Mouse (Mus musculus) thymus, postnatal 25 days (tissue): ENCODE results near the gene Gm20388.

Source experiments
- DNase-seq: peaks from one replicate; pipeline ENCODE4 v3.0.0; 2022

Gm20388 gene

GRCm38 (mm10) chr8:121895910-121896309 lies 1985.3 kb downstream of the Gm20388 start:
- DNase-seq = no peak

DNA sequence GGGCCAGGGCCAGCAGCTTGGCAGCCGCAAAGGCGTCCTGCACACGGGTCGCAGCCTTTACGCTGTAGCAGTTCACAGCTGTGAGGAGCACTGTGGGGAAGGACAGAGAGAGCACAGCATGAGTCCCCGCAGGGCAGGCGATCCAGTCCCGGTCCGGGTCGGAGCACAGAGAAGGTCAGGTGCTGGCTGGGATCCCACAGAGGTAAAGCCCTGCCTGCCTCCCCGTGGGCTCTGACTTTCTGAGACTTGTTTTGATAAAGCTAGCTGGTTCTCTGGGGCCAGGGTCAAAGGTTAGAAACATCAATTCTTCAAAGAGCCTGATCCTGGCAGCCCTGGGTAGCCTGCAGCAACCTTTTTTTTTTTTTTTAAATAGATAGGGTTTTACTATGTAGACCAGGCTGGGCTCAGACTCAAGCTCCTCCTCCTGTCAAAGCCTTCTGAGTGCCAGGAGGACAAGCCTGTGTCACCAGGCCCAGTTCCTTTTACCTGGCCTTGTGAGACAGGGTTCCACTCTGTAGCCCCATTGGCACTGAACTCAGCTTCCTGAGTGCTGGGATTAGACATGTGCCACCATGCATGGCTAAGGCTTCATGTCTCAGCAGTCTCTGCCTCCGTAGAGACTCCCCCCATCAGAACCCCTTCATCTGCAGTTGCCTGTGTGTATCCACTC lies 1986.0 kb downstream of the Gm20388 start:
- no peak for DNase-seq

DNA sequence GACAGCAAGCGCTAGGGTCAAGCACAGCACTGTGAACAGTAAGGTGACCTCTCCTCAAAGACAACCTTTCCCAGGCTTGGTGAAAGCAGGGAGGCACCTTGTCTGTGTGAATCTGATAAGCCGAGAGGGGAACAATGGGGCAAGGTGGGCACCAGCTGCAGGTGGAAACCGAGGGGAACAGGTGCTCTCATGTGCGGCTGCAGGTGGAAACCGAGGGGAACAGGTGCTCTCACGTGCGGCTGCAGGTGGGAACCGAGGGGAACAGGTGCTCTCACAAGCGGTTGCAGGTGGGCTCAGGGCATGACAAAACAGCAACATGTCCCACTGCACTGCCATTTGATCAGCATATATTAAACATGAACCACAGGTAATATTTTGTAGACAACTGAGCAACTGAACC lies 1986.6 kb downstream of the Gm20388 start:
- DNase-seq = no peak

GRCm38 (mm10) chr8:121897871-121898381 lies 1987.3 kb downstream of the Gm20388 start:
- no peak for DNase-seq

GRCm38 (mm10) chr8:121898401-121898931 lies 1987.8 kb downstream of the Gm20388 start:
- peak; percentile 29 for DNase-seq

DNA sequence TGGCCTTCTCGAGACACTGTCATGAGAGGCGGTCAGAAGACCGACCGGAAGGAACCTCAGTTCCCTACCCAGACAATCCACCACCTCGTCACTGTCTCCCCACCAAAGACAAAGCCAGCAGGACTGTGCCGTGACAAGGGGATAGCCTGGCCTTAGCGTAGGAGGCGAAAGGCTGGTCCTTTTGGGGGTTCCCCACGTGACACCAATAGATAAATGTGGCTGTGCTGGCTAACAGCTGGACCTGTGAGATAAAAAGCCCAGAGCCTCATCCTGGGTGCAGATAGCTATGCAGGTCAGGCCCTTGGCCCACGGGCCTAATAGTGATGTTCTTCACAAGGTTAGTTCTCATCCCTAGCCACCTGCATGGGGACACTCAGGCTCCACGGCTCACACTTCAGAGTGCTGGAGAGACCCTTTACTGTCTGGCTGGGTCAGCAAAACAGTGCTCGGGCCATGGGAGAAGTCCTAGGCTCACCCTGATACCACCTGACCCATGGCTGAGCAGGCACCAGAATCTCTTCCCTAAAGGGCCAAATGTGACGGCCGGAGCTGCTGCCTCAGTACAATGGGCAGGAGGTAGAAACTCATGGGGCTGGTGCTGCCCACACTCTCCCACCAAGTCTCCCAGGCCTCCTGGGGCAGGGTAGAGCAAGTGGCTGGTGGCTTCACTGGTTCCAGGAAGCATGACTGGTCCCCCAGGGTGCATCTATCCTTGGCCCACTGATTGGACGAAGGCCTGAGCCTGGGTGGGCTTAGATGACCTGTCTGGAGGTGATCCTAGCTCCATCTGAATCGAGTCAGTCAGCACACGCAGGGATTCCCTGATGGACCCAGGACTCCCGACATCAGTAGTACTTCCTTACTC lies 1988.8 kb downstream of the Gm20388 start:
- no peak for DNase-seq

DNA sequence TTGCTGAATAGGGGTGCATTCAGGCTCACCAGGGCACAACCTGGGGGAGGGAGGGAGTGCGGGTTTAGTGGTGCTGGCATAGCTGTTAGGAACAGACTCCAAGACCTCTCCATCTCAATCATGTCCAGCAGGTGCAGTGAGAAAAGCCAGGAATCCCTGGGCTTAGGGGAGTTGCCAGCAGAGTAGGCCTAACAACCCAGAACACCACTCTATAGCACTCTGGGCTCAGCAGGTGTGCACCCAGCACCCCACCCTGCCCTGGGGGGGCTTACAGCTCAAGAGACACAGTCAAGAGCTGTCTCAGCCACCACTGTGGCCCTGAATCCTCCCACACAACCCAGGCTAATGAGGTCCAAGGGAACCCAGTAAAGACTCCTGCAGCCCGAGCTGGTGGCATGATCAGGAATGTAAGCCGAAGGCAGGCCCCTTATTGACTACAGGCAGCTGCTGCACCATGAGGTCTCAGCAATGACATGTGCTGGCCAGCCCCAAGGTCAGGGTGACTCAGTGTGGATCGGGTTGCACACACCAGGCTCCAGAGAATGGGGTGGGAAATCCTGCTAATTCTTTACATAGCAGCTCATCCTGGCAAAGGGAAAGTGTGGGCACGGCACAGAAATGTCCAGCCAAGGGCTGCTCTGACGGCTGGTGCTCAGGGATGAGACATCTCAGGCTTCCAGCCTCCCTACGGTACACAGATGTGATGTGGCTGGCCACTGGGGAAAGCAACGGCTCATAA lies 1991.0 kb downstream of the Gm20388 start:
- no peak for DNase-seq

DNA sequence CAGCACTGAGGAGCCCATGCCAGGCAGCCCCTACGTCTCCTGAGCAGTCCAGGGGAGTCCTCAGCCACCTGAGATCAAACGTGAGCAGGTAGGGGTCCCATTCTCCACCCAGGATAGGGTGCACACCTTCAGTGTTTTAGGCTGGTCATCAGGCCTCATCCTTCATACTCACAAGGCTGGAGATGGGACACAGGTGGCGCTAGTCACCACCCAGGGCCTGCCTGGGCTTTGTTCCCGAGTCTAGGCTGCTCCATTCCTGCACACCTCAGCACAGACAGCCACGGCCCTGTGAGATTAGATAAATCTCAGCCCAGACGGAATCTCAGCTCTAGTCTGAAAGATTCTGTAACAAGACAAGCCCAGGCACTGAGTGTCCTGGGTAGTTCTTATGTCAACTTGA lies 1993.3 kb downstream of the Gm20388 start:
- DNase-seq = no peak

GRCm38 (mm10) chr8:121904999-121905398 lies 1994.4 kb downstream of the Gm20388 start:
- DNase-seq = no peak

- DNase-seq = no peak
These were observed 1994.8 kb downstream of the Gm20388 start for GRCm38 (mm10) chr8:121905420-121905819.

DNA sequence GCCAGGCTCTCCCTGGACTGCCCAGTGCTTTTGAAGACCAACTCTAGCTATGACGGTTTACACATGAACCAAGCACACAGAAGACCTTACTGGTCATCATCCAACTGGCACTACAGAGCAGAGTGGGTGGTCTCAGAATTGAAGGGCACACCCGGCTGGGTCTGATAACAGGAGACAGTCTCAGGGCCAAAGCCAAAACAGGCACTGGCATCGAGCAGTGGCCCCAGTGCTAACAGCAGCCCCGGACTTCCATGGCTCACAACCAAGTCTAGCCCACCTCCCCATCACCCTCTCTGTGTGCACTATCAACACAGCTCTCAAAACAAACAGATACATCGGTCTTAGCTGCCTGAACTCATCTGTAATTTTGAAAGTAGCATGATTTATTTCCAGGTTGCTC lies 1995.2 kb downstream of the Gm20388 start:
- DNase-seq = no peak

DNA sequence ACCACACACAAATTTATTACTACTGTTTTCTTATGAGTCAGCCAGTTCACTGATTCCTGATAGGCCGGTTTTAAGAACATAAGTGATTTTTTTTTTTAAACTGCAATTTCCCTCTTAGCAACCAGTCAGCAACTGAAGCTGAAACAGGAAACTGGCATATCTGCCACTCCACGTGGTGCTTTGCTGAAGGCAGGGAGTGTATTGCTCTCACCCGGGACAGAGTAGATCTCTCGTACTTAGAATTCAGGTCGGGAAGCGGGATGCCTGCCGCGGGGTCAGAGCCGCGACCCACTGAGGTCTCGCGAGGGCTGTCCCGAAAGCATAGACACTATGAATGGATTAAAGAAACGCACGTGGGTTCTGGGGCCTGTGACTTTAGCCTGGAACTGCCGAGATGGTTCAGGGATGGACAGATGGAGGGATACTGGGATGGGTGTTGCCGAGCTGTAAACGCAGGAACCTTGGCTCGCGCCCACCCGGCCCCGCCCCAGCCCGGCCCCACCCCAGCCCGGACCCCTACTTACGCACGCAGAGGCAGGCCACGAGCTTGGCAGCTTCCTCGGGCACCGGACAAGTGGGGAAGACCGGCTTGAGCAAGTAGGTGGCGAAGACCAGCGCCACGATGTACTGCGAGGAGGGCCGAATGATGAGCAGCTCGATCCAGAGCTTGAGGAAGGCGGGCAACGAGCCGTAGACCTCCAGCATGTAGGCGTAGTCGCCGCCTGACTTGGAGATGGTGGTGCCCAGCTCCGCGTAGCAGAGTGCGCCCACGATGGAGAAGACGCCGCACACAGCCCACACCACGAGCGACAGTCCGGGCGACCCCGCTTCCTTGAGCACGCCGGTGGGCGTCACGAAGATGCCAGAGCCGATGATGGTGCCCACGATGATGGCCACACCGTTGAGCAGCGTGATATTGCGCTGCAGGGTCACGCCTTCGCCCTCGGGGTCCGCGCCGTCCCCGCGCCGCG lies 1996.2 kb downstream of the Gm20388 start:
- peak; percentile 26 for DNase-seq

DNA sequence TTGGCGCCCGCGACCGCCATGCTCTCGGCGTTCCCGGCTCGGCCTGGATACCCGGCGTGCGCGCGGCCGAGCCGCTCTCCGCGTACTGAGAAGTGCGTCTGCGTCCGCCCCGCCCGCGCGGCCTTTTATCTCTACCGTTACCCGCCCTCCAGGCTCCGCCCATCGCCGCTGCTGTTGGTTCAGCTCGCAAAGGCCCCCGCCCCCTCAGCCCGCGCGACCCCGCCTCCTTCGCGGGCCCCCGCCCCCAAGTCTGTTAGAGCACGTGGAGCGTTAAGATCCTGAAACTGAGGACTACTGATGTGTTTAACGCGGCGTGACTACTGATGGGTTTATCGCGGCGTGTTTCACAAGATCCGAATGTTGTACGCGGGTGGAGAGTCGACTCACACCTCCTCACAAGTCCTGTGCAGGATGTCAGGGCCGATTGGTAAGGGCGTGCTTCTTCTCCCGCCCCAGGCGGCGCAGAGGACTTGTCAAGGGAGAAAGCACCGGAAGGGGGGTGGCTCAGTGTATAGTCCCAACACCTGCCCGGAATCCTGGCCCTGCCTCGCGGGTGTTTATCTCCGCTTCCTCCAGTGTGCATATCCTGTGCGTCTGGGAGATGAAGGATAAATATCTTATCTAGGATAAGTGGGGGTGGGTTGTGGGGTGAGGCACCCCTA lies 1997.1 kb downstream of the Gm20388 start, which contains the start of gene Slc7a5:
Slc7a5 (minus strand) TSS at position 108 of the 662 bp plus-strand sequence.
- peak; percentile 98 for DNase-seq

GRCm38 (mm10) chr8:121908378-121909147 lies 1997.9 kb downstream of the Gm20388 start:
- no peak for DNase-seq

GRCm38 (mm10) chr8:121909148-121909541 lies 1998.5 kb downstream of the Gm20388 start:
- DNase-seq = no peak

GRCm38 (mm10) chr8:121909663-121910062 lies 1999.0 kb downstream of the Gm20388 start:
- DNase-seq = peak; percentile 81

- DNase-seq = no peak
These were observed 2000.8 kb downstream of the Gm20388 start for GRCm38 (mm10) chr8:121911400-121911799.

DNA sequence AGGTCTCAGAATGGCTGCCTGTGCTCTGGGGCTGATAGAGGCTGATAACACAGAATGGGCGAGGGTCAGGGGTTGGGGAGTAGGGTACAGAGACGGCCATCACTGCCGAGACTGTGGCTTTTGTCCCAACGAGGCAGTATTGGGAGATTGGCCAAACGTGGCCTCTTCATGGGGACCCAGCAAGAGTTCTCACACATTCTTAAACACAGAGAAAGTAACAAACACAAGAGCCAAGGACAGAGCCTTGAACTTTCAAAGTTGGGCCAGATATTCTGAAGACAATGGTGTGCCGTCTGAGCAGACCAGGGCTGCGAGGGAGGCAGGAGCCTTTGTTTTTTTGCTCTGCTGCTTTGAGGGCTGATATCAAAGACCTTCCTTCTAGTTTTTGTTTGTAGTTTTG lies 2001.3 kb downstream of the Gm20388 start:
- DNase-seq = no peak

DNA sequence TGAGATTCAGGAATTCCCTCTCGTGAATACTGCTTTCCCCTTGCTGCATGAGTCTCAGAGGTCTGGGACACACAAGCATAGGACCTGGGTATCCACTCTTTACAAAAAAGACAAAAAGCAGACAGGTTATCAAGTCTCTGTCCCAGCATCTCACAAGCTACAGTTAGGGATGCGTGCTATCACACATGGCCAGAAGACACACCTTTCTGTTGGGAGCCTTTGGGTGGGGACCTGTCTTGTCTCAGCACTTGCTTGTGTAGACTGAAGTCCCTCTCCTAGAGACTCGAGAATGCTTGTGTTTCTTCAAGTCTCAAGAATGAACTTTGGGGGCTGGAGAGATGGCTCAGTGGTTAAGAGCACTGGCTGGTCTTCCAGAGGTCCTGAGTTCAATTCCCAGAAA lies 2002.2 kb downstream of the Gm20388 start:
- DNase-seq = no peak

DNA sequence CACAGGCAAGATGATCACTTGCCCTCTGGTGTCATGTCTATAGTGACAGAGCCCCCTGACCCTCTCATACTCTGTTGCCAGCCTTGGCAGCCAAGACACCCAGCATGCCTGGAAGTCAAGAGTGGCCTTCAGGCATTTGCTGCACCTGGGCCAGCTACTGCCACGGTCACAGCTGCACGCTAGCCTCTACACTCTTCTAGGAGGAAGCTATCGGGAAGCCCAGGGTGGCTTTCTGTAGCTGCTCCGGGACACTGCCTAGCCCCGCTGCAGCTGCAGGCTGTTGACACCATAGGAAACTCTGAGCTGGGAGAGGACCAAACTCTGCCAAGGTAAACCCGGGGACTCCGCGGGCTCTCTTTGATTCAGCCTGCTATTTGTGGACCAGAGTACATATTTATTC lies 2002.7 kb downstream of the Gm20388 start:
- no peak for DNase-seq
